Mouse (Mus musculus): Measurements from ENCODE around the gene Ercc6.
A peak's percentile ranks its signal among the peaks of the same experiment; 100 is the strongest.

Gene Ercc6

DNA sequence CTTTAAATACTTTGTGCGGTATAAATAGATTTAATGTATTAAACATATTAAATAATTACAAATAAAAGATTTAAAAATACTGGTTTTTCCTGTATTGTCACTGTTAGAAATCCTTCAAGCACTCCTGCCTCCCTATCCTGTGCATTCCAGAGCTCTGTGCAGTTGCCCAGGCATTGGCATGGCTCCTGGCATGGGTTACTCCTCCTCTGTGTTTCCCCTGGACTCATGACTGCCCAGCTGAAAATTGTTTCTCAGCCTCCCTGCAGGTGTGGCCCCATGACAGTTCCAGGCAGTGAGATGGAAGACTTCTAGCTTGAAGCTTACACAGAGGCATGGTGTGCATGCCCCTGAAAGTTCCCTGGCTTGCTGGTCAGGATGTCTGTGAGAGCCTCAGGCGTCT lies 65.1 kb downstream of the Ercc6 start:
- no peak for DNase-seq (ENCODE audit: low spot score)

DNA sequence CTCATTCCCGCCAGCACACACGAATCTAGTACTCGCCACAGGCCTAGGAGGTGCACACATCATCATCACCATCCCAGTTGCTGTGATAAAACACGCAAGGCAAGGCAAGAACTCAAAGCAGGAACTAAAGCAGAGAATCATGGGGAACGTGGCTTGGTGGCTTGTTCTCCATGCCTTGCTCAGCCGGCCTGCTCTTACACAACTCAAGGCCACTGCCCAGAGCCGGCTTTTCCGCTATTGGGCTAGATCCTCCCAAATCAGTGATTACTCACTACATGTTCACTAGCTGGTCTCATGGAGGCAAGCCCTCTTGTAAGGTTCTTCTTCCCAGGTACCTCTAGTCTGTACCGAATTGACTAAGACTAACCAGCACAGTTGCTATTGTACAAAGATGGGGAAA lies 70.4 kb downstream of the Ercc6 start:
- no peak for DNase-seq (ENCODE audit: low spot score)

DNA sequence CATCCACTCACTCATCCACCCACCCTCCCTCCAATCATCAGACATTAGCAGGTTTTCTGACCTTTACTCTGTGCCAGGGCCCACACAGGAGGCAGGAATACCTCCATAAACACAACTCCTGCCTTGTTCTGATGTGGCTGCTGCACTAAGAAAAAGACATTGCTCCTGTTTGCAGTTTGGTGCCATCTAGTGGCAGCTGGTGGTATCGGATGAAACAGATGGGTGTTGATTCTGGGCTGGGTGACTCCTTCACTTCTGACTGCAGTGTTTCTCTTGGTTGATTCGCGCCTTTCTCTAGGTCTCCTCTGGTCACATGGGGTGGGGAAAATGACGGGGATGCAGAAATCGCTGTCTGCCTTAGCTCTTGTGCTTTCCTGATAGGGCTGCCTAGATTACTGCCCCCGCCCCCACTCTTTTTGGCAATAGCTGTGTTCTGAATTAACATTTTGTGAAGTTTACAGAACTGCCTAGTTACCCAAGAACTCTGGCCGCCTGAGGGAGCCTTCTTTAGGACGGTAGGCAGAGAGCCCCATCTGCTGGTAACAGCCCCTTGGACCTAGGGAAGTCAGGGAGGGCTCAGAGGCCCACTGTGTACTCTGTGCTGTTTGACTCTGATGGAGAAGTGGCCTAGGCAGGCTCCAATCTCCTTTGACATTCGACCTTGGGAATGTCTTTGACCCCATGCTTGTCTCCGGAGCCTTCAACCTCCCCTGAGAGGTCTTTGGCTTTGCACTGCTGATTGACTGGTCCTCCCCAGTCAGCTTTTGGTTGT lies 73.9 kb downstream of the Ercc6 start:
- peak; percentile 72 for DNase-seq (ENCODE audit: low spot score)

DNA sequence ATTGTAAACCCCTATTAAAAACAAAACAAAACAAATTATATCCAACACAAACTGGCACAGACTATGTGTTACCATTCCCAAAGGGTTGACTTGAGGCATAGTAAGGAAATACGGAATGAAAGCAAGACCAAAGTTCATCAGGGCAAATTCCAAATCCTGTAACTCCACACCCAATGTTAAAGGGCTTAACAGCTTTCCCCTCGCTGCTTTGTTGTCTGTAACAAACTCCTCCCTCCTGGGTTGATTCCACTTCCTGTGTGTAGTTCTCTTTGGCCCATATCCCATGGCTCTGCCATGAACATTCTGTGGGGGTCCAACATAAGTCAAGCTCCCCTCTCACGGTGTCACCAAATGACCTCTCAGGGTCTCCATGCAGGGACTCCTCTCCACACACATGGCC lies 77.1 kb downstream of the Ercc6 start:
- no peak for DNase-seq (ENCODE audit: low spot score)

DNA sequence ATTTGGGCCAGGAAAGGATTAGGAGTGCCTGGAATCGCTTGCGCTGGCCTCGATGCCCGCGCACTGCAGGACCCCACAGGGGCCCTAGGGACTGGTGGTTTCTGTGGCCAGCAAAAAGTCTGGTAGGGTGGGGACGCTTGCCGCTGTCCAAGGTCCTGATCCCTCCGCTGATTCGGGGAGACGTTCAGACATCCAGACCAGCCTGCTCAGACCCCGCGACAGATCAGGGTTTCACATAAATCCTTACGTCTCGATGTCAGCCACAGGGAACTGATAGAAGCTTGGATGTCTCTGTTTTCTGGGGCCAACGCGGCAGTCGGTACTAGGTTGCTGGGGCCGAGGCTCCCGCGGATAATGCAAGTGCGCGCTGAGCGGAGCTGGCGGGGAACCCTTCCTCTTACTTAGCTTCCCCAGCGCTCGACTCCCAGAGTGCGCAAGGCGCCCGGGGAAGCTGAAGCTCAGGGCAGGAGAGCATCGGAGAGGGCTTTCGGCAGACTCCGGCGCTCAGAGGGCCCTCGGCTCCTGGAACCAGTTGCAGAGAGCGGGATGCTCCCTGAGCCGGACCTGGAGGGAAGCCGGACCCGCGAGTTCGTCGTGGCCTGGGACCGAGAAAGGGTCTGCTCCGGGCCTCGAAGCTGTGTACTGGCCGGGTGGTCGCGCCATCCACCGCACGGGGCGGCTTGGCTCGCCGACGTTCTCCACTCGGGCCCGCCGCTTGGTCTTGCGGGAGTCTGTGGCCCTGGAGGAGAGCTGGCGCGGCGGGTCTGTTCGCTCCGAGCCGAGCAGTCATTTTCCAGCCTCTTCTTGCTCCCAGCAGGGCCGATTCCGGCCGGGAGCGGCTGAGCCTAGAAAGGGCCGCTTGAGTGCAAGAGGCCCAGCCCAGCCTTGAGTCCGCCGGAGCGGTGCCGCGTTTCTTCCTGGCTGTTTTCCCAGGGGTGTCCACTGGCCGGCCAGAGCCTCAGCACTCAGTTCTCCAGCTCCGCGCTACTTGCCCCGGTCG lies 84.2 kb downstream of the Ercc6 start:
- no peak for DNase-seq (ENCODE audit: low spot score)

DNA sequence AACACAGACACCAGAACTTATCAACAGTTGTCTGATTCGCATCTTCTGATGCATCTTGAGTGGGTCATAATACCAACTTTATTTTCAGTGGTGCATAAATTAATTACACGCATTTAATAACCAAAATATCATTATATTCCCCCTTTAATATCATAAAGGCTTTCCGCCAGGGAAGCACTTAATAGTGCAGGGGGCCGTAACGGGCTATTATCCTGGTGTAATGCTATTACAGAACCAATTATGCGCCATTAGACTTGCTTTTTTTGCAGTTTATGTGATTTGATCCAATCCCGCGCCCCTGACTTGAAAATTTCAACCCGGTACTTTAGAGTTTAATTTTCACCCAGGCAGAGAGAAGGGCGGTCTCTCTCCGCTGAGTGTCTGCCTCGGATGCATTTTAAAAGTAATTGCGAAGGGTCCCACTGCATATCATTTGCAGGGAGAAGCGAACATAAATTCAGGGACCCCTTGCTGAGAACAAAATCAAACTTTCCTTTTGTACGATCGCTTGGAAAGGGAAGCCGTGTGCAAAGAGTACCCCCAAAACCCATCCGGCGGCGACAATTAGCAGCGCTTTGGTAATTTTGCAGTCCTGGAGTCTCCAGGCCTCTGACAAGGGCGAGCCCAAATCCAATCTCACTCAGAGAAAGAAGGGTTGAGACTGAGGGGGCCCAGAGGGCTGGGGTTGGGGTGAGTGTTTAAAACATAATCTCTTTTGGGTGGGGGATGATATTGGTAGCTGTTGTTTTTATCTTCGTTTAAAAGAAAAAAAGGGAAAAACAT lies 85.3 kb downstream of the Ercc6 start:
- no peak for DNase-seq (ENCODE audit: low spot score)

DNA sequence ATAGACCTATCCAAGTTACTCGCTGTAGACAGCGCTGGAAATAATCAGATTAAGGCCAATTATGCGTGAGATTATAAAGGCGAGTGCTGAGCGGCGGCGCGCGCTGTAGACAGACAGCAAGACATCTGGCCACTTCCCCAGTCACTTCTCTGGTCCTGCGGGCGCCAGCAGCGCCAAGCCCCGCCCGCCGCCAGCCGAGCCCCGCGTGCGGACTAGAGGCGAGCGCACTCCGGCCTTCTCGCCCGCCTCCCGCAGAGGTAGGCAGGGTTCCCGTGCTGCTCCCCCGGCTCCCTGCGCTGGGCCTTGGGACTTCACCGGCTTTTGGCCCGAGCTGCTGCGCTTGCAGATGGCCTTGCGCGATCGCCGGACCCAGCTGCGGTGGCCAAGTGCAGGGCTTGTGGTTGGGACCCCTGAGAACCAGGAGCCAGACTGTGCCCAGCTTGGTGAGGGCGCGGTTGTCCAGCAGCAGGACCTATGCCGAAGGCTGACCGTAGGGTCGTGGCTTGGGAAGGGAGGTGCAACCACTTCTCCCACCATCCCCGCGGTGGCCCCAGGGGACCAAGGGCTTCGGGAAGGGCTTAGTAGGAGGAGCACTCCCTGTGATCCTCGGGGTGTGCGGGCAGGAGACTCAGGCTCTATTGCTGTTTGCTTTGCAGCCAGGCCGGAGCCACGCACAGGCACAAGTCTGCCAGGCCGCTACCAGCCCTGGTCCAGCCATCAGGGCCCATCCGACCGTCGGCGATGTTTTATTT lies 86.1 kb downstream of the Ercc6 start, which contains the start of gene Prrxl1:
Prrxl1 (plus strand) TSS at position 118 of the 752 bp plus-strand sequence.
- no peak for DNase-seq (ENCODE audit: low spot score)

DNA sequence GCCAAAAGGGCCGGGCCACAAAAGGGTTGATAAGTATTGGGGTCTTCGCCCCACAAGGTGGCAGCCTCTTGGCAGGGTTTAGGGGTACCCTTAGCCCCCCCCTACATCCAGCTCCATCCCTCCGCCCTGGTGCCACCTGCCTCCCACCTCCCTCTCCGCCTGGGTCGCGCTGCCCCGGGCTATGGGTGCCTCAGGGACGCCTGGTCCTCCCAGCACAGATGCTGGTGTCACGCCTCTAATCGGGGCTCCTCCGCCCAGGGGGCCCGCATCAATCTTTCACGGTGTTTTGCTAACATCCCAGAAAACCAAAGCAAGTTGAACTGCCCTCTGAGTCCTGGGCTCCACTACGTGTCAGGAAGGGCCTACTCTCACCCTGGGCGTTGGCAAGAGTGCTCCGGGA lies 86.8 kb downstream of the Ercc6 start:
- DNase-seq (ENCODE audit: low spot score): no peak

DNA sequence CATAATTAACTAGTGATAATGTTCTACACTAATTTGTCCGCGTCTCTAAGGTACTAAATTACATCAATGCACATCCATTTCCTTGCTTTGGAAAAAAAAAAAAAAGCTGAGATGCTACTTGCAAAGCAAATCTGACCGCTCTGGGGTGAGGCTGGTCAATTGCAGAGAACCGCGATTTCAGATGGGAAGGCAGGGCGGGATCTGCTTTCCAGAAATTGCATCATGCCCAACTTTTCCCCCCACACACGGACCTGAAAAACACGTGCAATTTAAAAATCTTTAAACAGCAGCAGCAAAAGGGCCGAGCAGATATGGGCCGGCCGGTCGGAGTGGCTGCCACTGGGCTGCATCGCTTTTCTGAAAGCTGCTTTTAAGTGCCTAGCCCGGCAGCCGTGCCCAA lies 92.2 kb downstream of the Ercc6 start:
- no peak for DNase-seq (ENCODE audit: low spot score)

DNA sequence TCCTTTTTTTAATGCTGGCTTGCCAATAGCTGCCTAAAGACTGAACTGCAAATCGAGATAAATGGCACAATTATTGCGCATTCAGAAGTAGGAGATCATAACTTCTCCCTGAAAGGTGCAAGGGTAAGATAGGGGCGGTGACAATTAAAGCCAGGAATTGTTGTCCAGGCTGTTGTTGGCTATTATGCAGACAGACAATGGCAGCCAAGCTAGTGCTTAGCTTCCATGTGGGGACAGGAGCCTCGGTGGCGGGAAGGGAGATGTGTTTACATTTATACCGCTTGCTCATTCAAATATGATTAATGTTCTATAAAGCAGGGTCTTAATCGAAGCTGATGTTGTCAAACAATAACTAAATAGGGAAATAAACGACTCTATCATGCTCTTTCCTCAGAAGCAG lies 93.0 kb downstream of the Ercc6 start:
- DNase-seq (ENCODE audit: low spot score): no peak

DNA sequence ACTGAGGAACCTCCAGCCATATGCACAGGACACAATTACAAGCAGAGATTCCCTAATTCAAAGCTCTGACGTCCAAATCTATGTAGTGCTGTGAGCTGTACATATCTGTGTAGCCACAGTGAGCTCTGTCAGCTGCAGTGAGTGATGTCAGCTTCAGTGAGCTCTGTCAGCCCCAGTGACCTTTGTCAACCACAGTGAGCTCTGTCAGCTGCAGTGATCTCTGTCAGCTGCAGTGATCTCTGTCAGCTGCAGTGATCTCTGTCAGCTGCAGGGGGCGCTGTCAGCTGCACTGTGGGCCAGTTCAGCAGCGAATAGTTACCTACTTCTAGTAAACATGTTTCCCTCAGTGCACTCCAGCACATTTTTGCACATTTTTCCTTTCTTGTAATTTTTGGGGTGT lies 96.1 kb downstream of the Ercc6 start:
- no peak for DNase-seq (ENCODE audit: low spot score)

DNA sequence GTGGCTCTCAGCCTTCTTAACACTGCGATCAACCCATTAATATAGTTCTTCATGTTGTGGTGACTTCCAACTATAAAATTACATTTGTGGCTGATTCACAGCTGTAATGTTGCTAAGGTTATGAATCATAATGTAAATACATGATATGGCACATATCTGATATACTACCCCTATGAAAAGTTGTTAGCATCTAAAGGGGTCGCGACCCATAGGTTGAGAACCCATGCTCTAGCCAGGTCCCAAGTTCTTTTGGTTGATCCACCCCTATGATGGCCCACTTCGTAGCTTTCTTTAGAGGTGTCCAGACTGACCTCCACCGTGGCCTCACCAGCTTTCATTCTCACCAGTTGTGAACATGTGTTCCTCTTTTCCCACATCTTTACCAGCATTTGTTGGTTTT lies 103.9 kb downstream of the Ercc6 start:
- no peak for DNase-seq (ENCODE audit: low spot score)

DNA sequence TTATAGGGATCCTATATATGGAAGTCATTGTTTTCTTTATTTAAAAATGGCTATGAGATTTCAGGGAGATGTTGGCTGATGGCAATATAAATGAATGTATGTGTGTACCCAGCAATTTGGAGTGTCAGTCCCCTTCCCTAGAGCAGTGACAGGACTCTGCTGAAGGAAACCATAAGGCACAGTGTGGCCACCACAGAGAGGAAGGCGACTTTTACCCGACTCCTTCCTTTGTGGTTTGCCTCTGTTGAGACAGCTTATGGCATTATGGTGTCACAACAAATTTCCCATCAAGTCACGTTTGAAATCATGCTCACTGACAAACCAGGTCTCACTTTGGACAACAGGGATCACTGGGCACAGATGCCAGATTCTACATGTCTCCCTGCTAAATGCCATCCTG lies 110.9 kb downstream of the Ercc6 start:
- no peak for DNase-seq (ENCODE audit: low spot score)

DNA sequence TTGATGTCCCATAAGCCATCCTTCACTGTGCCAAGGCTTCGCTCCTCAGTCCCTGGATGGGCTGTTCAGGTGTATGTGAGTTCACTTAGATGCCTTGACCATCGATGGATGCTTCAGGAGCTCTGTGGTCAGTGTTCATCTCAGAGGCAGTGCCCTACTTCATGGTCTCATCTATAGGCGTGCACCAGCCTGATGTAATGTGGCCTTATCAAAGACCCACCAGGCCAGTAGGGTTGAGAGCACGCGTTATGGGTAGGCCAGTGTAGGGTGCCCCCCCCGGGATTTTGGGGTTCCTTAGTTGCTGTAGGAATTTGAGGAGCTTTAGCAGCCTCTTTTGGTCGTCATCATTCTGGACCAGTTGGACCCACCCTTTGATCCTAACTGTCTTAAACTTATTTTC lies 111.5 kb downstream of the Ercc6 start:
- DNase-seq (ENCODE audit: low spot score): no peak

DNA sequence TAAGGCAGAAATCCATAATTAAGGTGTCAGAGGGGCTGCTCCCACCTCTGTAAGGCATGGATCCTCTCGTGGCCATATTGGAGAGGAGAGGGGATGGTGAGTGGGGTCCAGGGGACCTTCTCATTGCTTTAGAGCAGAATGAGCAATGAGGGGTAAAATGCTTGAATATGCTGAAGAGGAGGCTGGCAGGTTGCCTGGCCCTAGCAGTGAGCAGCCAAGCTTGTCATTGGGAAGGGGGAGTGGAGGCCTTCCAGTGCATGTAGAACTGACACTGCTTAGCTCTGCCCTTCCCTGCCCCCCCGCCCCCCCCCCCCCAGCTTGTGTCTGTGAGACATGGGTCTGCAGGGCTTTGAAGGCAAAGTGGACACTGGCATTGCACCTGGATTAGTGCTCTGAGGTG lies 114.0 kb downstream of the Ercc6 start:
- no peak for DNase-seq (ENCODE audit: low spot score)

DNA sequence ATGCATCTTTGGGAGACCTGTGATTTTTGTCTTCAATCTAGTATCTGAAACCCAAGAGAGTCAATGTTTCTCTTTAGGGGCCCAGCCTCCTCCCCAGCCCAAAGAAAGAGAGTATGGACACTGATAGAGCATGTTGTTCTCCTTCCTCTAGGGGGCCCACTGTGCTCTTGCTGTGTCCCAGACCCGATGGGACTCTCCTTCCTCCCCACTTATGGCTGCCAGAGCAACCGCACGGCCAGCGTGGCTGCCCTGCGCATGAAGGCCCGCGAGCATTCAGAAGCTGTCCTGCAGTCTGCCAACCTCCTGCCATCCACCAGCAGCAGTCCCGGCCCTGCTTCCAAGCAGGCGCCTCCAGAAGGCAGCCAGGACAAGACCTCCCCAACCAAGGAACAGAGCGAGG lies 115.3 kb downstream of the Ercc6 start:
- no peak for DNase-seq (ENCODE audit: low spot score)

Measured in layer of hippocampus, adult 9-10 months (tissue).